16 mouse cellular contexts compared by ENCODE assay signal in the genomic region with DNA sequence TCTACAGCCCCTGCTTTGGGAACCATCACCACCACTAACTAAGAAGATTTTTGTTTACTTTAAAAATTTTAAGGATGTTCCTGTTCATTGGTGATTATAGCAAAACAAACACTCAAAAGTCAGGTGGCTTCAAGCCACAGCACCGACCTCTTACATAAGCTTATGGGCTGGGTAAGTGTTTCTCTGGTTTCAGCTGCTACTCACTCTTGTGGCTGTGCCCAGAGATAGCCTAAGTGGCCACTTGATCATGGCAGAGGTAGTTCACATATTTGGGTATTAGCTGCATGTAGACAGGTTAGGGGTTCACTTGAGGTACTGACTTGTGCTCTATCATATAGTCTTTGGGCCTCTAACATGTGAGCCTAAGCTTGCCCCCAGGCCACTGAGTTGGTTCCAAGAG.
"Had no signal": no experiment of that assay in that cellular context is flagged by ENCODE, and none has a peak within 500 bp of the region (broad histone marks: within the 10 kb centered on the region; RNA-seq: fewer than 3 reads in every experiment).

No protein-coding gene starts in this region.

- DNase-seq: kidney, adult 2 months; kidney, postnatal 10 days; kidney, postnatal 36 days; left cerebral cortex, postnatal 4 days; liver, postnatal 0 days; midbrain, embryonic 14.5 days; right cerebral cortex, postnatal 25 days; spleen, adult 18-20 months; thymus, adult 18-20 months; thymus, postnatal 36 days had no signal

- H3K27ac ChIP-seq: limb, embryonic 12.5 days; limb, embryonic 15.5 days; liver, embryonic 14.5 days had no signal

- H3K36me3 ChIP-seq: limb, embryonic 12.5 days; limb, embryonic 15.5 days had no signal

- ATAC-seq: intestine, postnatal 0 days; liver, postnatal 0 days had no signal

- H3K9ac ChIP-seq: limb, embryonic 12.5 days; limb, embryonic 15.5 days; liver, embryonic 14.5 days; liver, postnatal 0 days had no signal

- H3K4me2 ChIP-seq: limb, embryonic 12.5 days; limb, embryonic 15.5 days; liver, embryonic 11.5 days; midbrain, embryonic 11.5 days had no signal

- H3K27me3 ChIP-seq: limb, embryonic 12.5 days; limb, embryonic 15.5 days had no signal

- H3K9me3 ChIP-seq: limb, embryonic 12.5 days; limb, embryonic 15.5 days had no signal

- H3K4me1 ChIP-seq: limb, embryonic 12.5 days; limb, embryonic 15.5 days had no signal

- H3K4me3 ChIP-seq: limb, embryonic 12.5 days; limb, embryonic 15.5 days had no signal
